Mouse (Mus musculus): ENCODE results near the gene Derl3. TPM values are rescaled to one million over a fixed set of nuclear protein-coding genes. Genes with fewer than 3 reads are reported as not detected.
"Not testable (repeated sequence)": the region's sequence is repeated elsewhere in the genome, so short reads cannot be mapped to it uniquely, and the experiment has no call there.

The Derl3 gene
- polyA plus RNA-seq (2015; fragmentation: Nextera tagmentation; extraction: Ambion mirVana): 3.4 and 3.7 TPM in 2 replicates

DNA sequence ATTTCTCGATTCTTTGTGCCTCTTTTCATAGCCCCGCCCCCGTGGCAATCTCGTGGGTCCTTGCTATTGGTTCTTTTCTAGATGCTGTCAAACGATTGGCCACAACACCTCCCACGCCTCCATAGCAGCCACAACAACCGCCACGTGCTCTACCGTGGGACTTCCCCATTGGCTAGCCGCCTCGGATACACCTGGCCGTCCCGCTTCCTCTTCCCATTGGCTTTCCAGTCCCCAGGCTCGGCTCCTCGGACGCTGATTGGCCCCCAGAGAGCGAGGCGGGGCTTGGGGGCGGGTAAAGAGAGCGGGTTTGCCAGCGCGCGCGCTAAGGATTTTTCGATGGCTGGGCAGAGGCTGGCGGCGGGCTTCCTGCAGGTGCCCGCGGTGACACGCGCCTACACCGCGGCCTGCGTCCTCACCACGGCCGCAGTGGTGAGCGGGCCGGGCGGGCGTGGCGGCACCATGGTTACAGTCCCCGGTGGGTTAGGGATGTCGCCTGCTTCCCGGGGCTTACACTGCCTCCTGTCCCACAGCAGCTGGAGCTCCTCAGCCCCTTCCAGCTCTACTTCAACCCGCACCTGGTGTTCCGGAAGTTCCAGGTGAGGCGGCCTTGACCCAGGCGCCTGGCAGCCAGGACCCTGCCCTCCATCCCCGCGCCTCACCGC lies at the start of gene Derl3:
Gene Derl3 (plus strand): TSS at position 325 of the 662 bp plus-strand sequence.
- H3K9me3 ChIP-seq: no peaks in the 10 kb centered on the region
- H3K27me3 ChIP-seq: no peaks in the 10 kb centered on the region
- peak within 1 kb of the TSS; percentile 92 for H3K4me2 ChIP-seq (replicated peaks)
- H3K27ac ChIP-seq: no peak within 1 kb of the TSS
- peak within 1 kb of the TSS; percentile 63 for H3K9ac ChIP-seq
- peaks cover 13% of the 10 kb centered on the region for H3K4me1 ChIP-seq
- H3K4me3 ChIP-seq: peak within 1 kb of the TSS; percentile 50
- peak; percentile 100 for ATAC-seq (ENCODE audit: low FRiP score, low read depth)
- 1% methylated on average over 51 of the region's 51 CpGs for WGBS
- H3K36me3 ChIP-seq: peaks cover 40% of the 10 kb centered on the region

DNA sequence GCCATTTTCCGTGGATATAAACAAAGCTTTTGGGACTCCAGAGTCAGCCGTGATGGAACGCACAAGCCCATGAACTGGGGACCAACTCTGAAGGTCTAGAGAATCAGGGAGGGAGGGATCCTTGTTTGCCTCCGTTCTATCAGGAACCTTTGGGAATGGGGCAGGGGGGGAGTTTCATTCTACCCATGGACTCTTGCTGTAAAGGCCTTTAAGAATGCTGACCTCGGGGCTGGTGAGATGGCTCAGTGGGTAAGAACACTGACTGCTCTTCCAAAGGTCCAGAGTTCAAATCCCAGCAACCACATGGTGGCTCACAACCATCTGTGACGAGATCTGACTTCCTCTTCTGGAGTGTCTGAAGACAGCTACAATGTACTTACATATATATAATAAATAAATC lies 49.3 kb upstream of the Derl3 start:
- H3K4me2 ChIP-seq (replicated peaks); H3K9ac ChIP-seq; H3K27me3 ChIP-seq; H3K4me3 ChIP-seq; ATAC-seq (ENCODE audit: low FRiP score, low read depth); H3K36me3 ChIP-seq; H3K27ac ChIP-seq; H3K9me3 ChIP-seq; H3K4me1 ChIP-seq: not testable (repeated sequence)
- WGBS: 84% methylated on average over 6 of the region's 6 CpGs

- WGBS: 50% methylated on average over 1 of the region's 1 CpGs
Observed at GRCm38 (mm10) chr10:75844800-75845199, 48.4 kb upstream of the Derl3 start.

DNA sequence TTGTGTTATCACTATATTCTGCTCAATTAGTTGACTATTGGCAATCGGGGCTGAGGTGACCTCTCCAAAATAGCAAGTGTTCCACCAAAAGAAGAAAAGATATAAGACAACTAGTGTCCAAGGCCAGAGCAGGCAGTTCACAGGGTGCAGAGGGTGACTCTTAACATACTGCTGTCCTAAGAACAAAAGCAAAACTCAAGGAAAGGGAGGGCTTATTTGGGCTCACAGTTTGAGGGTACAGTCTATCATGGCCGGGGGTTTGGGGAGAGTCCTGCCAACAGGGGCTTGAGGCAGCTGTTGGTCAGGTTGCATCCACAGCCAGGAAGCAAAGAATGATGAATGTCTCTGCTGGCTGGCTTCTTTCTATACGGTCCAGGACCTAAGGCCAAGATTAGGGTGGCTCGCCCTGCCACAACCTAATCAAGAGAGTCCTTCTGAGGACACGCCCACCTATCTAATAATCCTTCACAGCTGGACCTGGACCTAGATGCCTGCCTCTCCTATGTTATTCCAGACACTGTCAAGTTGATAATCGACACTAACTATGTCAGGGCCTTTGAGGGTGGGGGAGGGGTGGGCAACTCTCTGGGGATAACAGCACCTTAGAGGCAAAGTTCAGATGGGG lies 47.8 kb upstream of the Derl3 start:
- Histone ChIP-seq H3K4me3 (no peak overlapping the region), H3K4me1 (no peaks in the 10 kb centered on the region; the same call in 1 of the 2 replicates), H3K9ac (no peak overlapping the region), H3K36me3 (no peaks in the 10 kb centered on the region), H3K4me2 (replicated peaks) (no peak overlapping the region), H3K9me3 (no peaks in the 10 kb centered on the region), H3K27ac (no peak overlapping the region), H3K27me3 (no peaks in the 10 kb centered on the region)
- WGBS: 72% methylated on average over 6 of the region's 6 CpGs
- ATAC-seq (ENCODE audit: low FRiP score, low read depth): no peak

More at GRCm38 (mm10) chr10:75844800-75845199, 48.4 kb upstream of the Derl3 start:
- Histone ChIP-seq H3K9ac (no peak overlapping the region), H3K4me2 (replicated peaks) (no peak overlapping the region), H3K36me3 (no peaks in the 10 kb centered on the region), H3K4me3 (no peak overlapping the region), H3K9me3 (no peaks in the 10 kb centered on the region), H3K4me1 (no peaks in the 10 kb centered on the region; the same call in 1 of the 2 replicates), H3K27ac (no peak overlapping the region), H3K27me3 (no peaks in the 10 kb centered on the region)
- no peak for ATAC-seq (ENCODE audit: low FRiP score, low read depth)

DNA sequence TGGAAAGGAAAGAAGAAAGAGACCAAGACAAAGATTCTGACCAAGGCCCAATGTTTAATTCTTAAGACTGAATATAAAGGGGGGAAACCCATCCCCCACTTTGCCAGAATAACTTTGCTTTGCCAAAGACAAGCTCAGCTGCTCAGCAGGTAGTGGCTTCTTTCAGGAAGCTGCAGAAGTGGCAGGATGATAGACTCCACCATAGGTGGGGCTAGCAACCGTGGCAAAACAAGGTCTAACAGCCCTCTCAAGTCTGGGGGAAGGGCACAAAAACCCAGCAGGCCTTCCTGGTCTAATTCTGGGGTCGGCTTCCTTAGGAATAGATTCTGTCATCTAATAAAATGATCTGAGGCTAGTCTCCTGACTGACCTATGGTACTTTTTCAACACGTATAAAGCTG lies 44.8 kb upstream of the Derl3 start:
- Histone ChIP-seq H3K9ac (no peak overlapping the region), H3K4me2 (replicated peaks) (no peak overlapping the region), H3K4me1 (peaks cover 13% of the 10 kb centered on the region), H3K9me3 (no peaks in the 10 kb centered on the region), H3K36me3 (no peaks in the 10 kb centered on the region), H3K4me3 (no peak overlapping the region), H3K27ac (no peak overlapping the region), H3K27me3 (no peaks in the 10 kb centered on the region)
- WGBS: 23% methylated on average over 3 of the region's 3 CpGs
- no peak for ATAC-seq (ENCODE audit: low FRiP score, low read depth)

DNA sequence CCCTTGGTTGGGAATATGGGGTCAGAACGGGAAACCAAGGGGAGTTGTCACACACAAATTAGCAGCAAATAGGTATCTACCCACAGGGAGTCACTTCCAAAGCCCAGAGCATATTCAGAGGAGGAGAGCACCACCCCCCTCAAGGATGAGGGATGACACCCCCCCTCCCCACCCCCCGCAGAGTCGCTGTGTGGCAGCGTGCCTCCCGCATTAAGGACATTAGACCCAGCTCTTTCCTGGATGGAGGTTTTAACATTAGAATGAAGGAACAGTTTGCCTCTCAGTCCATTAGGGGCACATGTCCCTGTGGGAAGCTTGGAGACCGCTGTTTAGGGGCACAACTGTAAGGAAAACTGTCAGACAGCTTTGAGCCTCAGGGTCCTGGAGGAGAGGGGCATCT lies 42.1 kb upstream of the Derl3 start:
- no peak overlapping the region for H3K4me3 ChIP-seq
- H3K9me3 ChIP-seq: no peaks in the 10 kb centered on the region
- no peaks in the 10 kb centered on the region for H3K27me3 ChIP-seq
- H3K36me3 ChIP-seq: no peaks in the 10 kb centered on the region
- H3K4me1 ChIP-seq: peaks cover 13% of the 10 kb centered on the region
- no peak for ATAC-seq (ENCODE audit: low FRiP score, low read depth)
- no peak overlapping the region for H3K4me2 ChIP-seq (replicated peaks)
- H3K9ac ChIP-seq: no peak overlapping the region
- H3K27ac ChIP-seq: no peak overlapping the region
- 9% methylated on average over 6 of the region's 6 CpGs for WGBS

- peaks cover 13% of the 10 kb centered on the region for H3K4me1 ChIP-seq
- H3K9ac ChIP-seq: no peak overlapping the region
- no peaks in the 10 kb centered on the region for H3K27me3 ChIP-seq
- WGBS: 43% methylated on average over 3 of the region's 3 CpGs
- no peak overlapping the region for H3K4me3 ChIP-seq
- no peaks in the 10 kb centered on the region for H3K9me3 ChIP-seq
- no peak overlapping the region for H3K4me2 ChIP-seq (replicated peaks)
- peaks cover 3% of the 10 kb centered on the region for H3K36me3 ChIP-seq
- peak overlapping the region; percentile 7; the same call in 1 of the 2 replicates for H3K27ac ChIP-seq
- no peak for ATAC-seq (ENCODE audit: low FRiP score, low read depth)
Observed at GRCm38 (mm10) chr10:75851681-75852080, 41.5 kb upstream of the Derl3 start.

GRCm38 (mm10) chr10:75852539-75853125 lies 40.6 kb upstream of the Derl3 start:
- 94% methylated on average over 12 of the region's 12 CpGs for WGBS
- Histone ChIP-seq H3K27ac (no peak overlapping the region), H3K27me3 (no peaks in the 10 kb centered on the region), H3K9me3 (no peaks in the 10 kb centered on the region), H3K9ac (no peak overlapping the region), H3K4me3 (no peak overlapping the region), H3K36me3 (peaks cover 12% of the 10 kb centered on the region), H3K4me1 (peaks cover 13% of the 10 kb centered on the region), H3K4me2 (replicated peaks) (no peak overlapping the region)
- ATAC-seq (ENCODE audit: low FRiP score, low read depth): no peak

GRCm38 (mm10) chr10:75853452-75853851 lies 39.8 kb upstream of the Derl3 start:
- H3K27me3 ChIP-seq: no peaks in the 10 kb centered on the region
- H3K4me2 ChIP-seq (replicated peaks): no peak overlapping the region
- no peaks in the 10 kb centered on the region for H3K9me3 ChIP-seq
- H3K36me3 ChIP-seq: peaks cover 20% of the 10 kb centered on the region
- H3K4me3 ChIP-seq: no peak overlapping the region
- no peak for ATAC-seq (ENCODE audit: low FRiP score, low read depth)
- peaks cover 17% of the 10 kb centered on the region for H3K4me1 ChIP-seq
- no peak overlapping the region for H3K9ac ChIP-seq
- 36% methylated on average over 10 of the region's 10 CpGs for WGBS
- H3K27ac ChIP-seq: no peak overlapping the region

DNA sequence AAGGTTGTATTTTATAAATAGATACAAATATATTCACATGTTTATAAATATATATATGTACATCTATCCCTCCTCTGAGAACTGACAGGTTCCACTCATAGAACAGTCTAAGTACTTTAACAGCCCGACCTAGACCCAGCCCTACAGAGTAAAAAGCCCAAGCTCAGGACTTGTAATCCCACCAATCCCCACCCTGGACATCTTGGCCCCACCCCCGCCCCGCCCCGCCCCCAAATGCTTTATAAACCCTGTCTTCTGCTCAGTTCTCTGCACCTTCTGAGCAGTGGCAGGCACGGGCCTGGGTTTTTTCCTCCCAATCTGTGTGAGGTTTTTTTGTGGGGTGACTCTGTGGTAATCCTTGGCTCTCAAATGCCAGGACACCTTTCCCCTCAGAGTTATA lies 39.1 kb upstream of the Derl3 start:
- no peak overlapping the region for H3K4me3 ChIP-seq
- H3K27ac ChIP-seq: no peak overlapping the region
- no peaks in the 10 kb centered on the region for H3K9me3 ChIP-seq
- H3K36me3 ChIP-seq: peaks cover 21% of the 10 kb centered on the region
- no peak overlapping the region for H3K9ac ChIP-seq
- no peak for ATAC-seq (ENCODE audit: low FRiP score, low read depth)
- H3K4me2 ChIP-seq (replicated peaks): no peak overlapping the region
- 54% methylated on average over 5 of the region's 5 CpGs for WGBS
- H3K4me1 ChIP-seq: peaks cover 24% of the 10 kb centered on the region
- H3K27me3 ChIP-seq: no peaks in the 10 kb centered on the region

DNA sequence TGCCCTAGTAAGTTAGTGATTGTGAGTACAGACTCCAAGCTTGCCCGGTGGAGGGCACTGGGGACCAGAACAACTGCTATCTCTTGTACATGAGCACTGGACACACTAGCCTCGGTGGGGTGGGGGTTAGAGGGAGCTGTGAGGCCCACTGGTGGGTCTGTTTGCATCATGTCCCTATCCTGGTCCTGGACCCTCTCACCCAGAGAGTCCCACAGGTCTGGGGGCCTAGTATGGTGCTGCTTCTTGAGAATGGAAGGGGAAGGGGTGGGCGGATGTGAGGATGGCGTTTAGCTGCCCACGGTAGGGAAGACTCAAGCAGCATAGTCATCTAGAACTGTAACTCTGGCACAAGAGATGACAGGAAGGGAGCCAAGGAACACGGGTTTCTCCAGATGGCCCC lies 38.4 kb upstream of the Derl3 start:
- H3K36me3 ChIP-seq: peaks cover 21% of the 10 kb centered on the region
- H3K9me3 ChIP-seq: no peaks in the 10 kb centered on the region
- H3K4me1 ChIP-seq: peaks cover 25% of the 10 kb centered on the region
- 84% methylated on average over 6 of the region's 6 CpGs for WGBS
- no peaks in the 10 kb centered on the region for H3K27me3 ChIP-seq
- H3K9ac ChIP-seq: no peak overlapping the region
- H3K27ac ChIP-seq: no peak overlapping the region
- no peak overlapping the region for H3K4me3 ChIP-seq
- ATAC-seq (ENCODE audit: low FRiP score, low read depth): no peak
- H3K4me2 ChIP-seq (replicated peaks): no peak overlapping the region

DNA sequence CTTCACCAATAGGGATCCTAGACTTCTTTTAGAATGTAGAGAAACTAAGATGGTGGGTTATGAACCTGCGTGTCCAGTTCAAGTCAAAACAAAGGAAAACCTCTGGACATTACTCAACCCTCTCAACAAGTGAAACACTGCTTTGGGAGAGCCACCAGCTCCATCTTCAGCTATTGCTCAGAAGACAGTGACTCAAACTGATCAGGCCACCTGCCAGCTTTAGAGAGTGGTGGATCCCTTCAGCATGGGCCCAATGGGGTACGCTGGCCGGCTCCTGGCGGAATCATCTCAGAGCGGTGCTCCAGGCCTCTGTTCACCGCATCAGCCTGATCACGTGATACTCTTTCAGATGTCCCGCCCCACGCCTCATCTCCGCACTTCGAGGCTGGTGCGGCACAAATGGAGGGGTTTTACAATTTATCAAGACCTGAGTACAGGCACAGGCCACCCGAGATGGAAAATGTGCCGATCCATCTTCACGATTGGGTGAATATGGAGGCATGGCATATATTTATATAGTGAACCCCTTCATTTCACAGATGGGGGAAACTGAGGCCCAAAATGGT lies 37.7 kb upstream of the Derl3 start:
- no peak for ATAC-seq (ENCODE audit: low FRiP score, low read depth)
- Histone ChIP-seq H3K27me3 (no peaks in the 10 kb centered on the region), H3K9me3 (no peaks in the 10 kb centered on the region), H3K27ac (no peak overlapping the region), H3K4me3 (no peak overlapping the region), H3K9ac (no peak overlapping the region), H3K36me3 (peaks cover 21% of the 10 kb centered on the region), H3K4me2 (replicated peaks) (no peak overlapping the region), H3K4me1 (peaks cover 26% of the 10 kb centered on the region)
- 90% methylated on average over 15 of the region's 15 CpGs for WGBS
